Mouse (Mus musculus) forebrain, embryonic 14.5 days (tissue): ENCODE measurements at regions not wholly inside any gene's neighbourhood (a gene's known extent, or its start where the extent isn't known, plus 50 kb on each side); places are given as distances from the start of the nearest gene placed in this dataset.

Source experiments
- ATAC-seq: fragments of 200-750 bp; cut with Nextera tagmentation; 2 replicates; pipeline ENCODE4 v1.8.0; 2017; ENCODE audit warnings: mild to moderate bottlenecking, moderate library complexity
- DNase-seq: peaks from one replicate; pipeline ENCODE4 v3.0.0-alpha.2; 2015; ENCODE audit warnings: low spot score
- H3K27ac ChIP-seq: fragments of 300-500 bp; sonication (generic); 2 replicates; pipeline ENCODE4 v1.5.1; 2014; ENCODE audit warnings: low read depth, mild to moderate bottlenecking, control low read depth, low read length, moderate library complexity
- H3K27me3 ChIP-seq: fragments of 300-500 bp; sonication (generic); replicated peaks from 2 replicates; pipeline ENCODE4 v1.6.1; 2014; ENCODE audit warnings: low read length, control low read depth, mixed read lengths; ENCODE audit not compliant: control insufficient read depth, insufficient read depth
- H3K36me3 ChIP-seq: fragments of 300-500 bp; sonication (generic); 2 replicates; pipeline ENCODE4 v1.6.1; 2014; ENCODE audit warnings: low read length, control low read depth; ENCODE audit not compliant: control insufficient read depth, insufficient read depth
- H3K4me1 ChIP-seq: fragments of 300-500 bp; sonication (generic); 2 replicates; pipeline ENCODE4 v1.6.1; 2014; ENCODE audit warnings: antibody characterized with exemption, low read length, control low read depth; ENCODE audit not compliant: control insufficient read depth, insufficient read depth
- H3K4me2 ChIP-seq: fragments of 300-500 bp; sonication (generic); 2 replicates; pipeline ENCODE4 v1.6.1; 2014; ENCODE audit warnings: mild to moderate bottlenecking, control low read depth, low read length
- H3K4me3 ChIP-seq: fragments of 300-500 bp; sonication (generic); 2 replicates; pipeline ENCODE4 v1.5.1; 2014; ENCODE audit warnings: low read depth, low read length, control low read depth
- H3K9ac ChIP-seq: fragments of 300-500 bp; sonication (generic); 2 replicates; pipeline ENCODE4 v1.6.1; 2014; ENCODE audit warnings: mild to moderate bottlenecking, low read length, control low read depth, moderate library complexity
- H3K9me3 ChIP-seq: fragments of 300-500 bp; sonication (generic); replicated peaks from 2 replicates; pipeline ENCODE4 v1.6.1; 2016; ENCODE audit warnings: low read length, control low read depth, mixed read lengths; ENCODE audit not compliant: control insufficient read depth
- WGBS: fragments of 180-500 bp; shearing (Covaris S2); extraction: QIAGEN DNeasy Blood & Tissue Kit; methylation state at CpG from one replicate; pipeline ENCODE4 v1.1.7; 2014; 5-methylcytosine and 5-hydroxymethylcytosine counted together

DNA sequence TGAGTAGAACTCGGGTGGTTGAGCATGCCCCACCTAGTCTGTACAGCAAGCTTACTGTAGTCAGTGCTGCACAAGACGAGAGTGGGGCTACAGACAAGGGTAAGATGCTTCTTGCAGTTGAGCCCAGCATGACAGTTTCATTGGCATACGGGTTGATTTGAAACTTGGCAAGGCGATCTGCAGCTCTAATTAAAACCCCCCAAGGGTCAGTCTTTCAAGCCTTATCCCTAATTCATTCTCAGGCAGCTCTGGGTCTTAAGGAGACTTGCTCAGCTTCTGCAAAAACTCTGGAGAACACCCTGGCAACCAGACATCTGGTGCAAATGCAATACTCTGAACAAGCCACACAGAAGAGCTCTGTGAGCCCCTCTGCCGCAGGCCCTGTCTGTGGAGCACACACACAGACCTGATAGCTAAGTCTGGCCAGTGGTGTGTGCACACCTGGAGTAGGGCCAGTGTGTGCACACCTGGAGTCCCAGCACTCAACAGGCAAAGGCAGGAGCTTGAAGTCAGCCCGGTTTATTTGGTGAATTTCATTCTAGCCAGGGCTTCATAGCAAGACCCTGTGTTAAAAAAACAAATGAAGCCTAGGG is 50.3 kb upstream of the Kras start:
- H3K4me3 ChIP-seq, result no peak overlapping the region
- no peaks in the 10 kb centered on the region for H3K9me3 ChIP-seq
- WGBS, result 44% methylated on average over 6 of the region's 6 CpGs
- H3K4me2 ChIP-seq, result no peak overlapping the region
- no peak overlapping the region for H3K9ac ChIP-seq
- H3K27ac ChIP-seq, result no peak overlapping the region
- no peaks in the 10 kb centered on the region for H3K36me3 ChIP-seq
- ATAC-seq, result no peak
- DNase-seq, result peak; percentile 44
- no peaks in the 10 kb centered on the region for H3K27me3 ChIP-seq
- H3K4me1 ChIP-seq, result peaks cover 12% of the 10 kb centered on the region
